Mouse (Mus musculus): ENCODE data around the gene Scn5a. TPM values are rescaled to one million over a fixed set of nuclear protein-coding genes. Genes with fewer than 3 reads are reported as not detected.

Scn5a gene
- total and polyA plus RNA-seq, 2 experiments from 2014 or later, result 0.38 to 1.2 TPM

GRCm38 (mm10) chr9:119563617-119564016 is 15.2 kb downstream of the Scn5a start:
- H3K9me3 ChIP-seq (ENCODE audit: low read length), result no peaks in the 10 kb centered on the region
- DNase-seq (ENCODE audit: low spot score) (peak; percentile 8), ATAC-seq (ENCODE audit: low FRiP score) (no peak)
- H3K4me1 ChIP-seq (ENCODE audit: insufficient read depth, low read length), result no peaks in the 10 kb centered on the region
- WGBS, result 68% methylated on average over 6 of the region's 6 CpGs
- H3K27me3 ChIP-seq (ENCODE audit: insufficient read depth, low read length), result peaks cover 66% of the 10 kb centered on the region
- no peak overlapping the region for H3K27ac ChIP-seq (ENCODE audit: low read depth, low read length)
- H3K4me2 ChIP-seq (ENCODE audit: low read depth, low read length, poor library complexity, severe bottlenecking), result no peak overlapping the region
- H3K36me3 ChIP-seq (ENCODE audit: insufficient read depth, low read length), result no peaks in the 10 kb centered on the region
- H3K9ac ChIP-seq (replicated peaks; ENCODE audit: low read length, poor library complexity, severe bottlenecking), result no peak overlapping the region
- TF ChIP-seq CTCF (IDR thresholded peaks at IDR 0.05), result no peak
- no peak overlapping the region for H3K4me3 ChIP-seq (ENCODE audit: low read depth, low read length)

GRCm38 (mm10) chr9:119562256-119562655 is 16.6 kb downstream of the Scn5a start:
- Histone ChIP-seq H3K4me1 (ENCODE audit: insufficient read depth, low read length) (no peaks in the 10 kb centered on the region), H3K4me3 (ENCODE audit: low read depth, low read length) (no peak overlapping the region), H3K27ac (ENCODE audit: low read depth, low read length) (no peak overlapping the region), H3K27me3 (ENCODE audit: insufficient read depth, low read length) (peaks cover 61% of the 10 kb centered on the region), H3K4me2 (ENCODE audit: low read depth, low read length, poor library complexity, severe bottlenecking) (no peak overlapping the region), H3K36me3 (ENCODE audit: insufficient read depth, low read length) (no peaks in the 10 kb centered on the region), H3K9me3 (ENCODE audit: low read length) (no peaks in the 10 kb centered on the region), H3K9ac (replicated peaks; ENCODE audit: low read length, poor library complexity, severe bottlenecking) (no peak overlapping the region)
- ATAC-seq (ENCODE audit: low FRiP score), result no peak
- no peak for TF ChIP-seq CTCF (IDR thresholded peaks at IDR 0.05)
- DNase-seq (ENCODE audit: low spot score), result no peak
- WGBS, result 53% methylated on average over 12 of the region's 12 CpGs

GRCm38 (mm10) chr9:119561746-119562145 is 17.1 kb downstream of the Scn5a start:
- WGBS, result 56% methylated on average over 8 of the region's 8 CpGs
- Histone ChIP-seq H3K4me1 (ENCODE audit: insufficient read depth, low read length) (no peaks in the 10 kb centered on the region), H3K9ac (replicated peaks; ENCODE audit: low read length, poor library complexity, severe bottlenecking) (no peak overlapping the region), H3K36me3 (ENCODE audit: insufficient read depth, low read length) (no peaks in the 10 kb centered on the region), H3K27ac (ENCODE audit: low read depth, low read length) (no peak overlapping the region), H3K9me3 (ENCODE audit: low read length) (no peaks in the 10 kb centered on the region), H3K4me3 (ENCODE audit: low read depth, low read length) (no peak overlapping the region), H3K27me3 (ENCODE audit: insufficient read depth, low read length) (peaks cover 56% of the 10 kb centered on the region), H3K4me2 (ENCODE audit: low read depth, low read length, poor library complexity, severe bottlenecking) (no peak overlapping the region)
- no peak for TF ChIP-seq CTCF (IDR thresholded peaks at IDR 0.05)
- no peak for ATAC-seq (ENCODE audit: low FRiP score)
- DNase-seq (ENCODE audit: low spot score), result peak; percentile 14

- peaks cover 52% of the 10 kb centered on the region for H3K27me3 ChIP-seq (ENCODE audit: insufficient read depth, low read length)
Measured at GRCm38 (mm10) chr9:119559537-119560276, 19.1 kb downstream of the Scn5a start.

GRCm38 (mm10) chr9:119558119-119558854 is 20.5 kb downstream of the Scn5a start:
- DNase-seq (ENCODE audit: low spot score) (peak; percentile 15), ATAC-seq (ENCODE audit: low FRiP score) (no peak)
- Histone ChIP-seq H3K4me2 (ENCODE audit: low read depth, low read length, poor library complexity, severe bottlenecking) (no peak overlapping the region), H3K9me3 (ENCODE audit: low read length) (no peaks in the 10 kb centered on the region), H3K27ac (ENCODE audit: low read depth, low read length) (no peak overlapping the region), H3K36me3 (ENCODE audit: insufficient read depth, low read length) (no peaks in the 10 kb centered on the region), H3K9ac (replicated peaks; ENCODE audit: low read length, poor library complexity, severe bottlenecking) (no peak overlapping the region), H3K4me3 (ENCODE audit: low read depth, low read length) (no peak overlapping the region), H3K27me3 (ENCODE audit: insufficient read depth, low read length) (peaks cover 45% of the 10 kb centered on the region), H3K4me1 (ENCODE audit: insufficient read depth, low read length) (no peaks in the 10 kb centered on the region)
- WGBS, result 19% methylated on average over 12 of the region's 12 CpGs
- peak; percentile 78 for TF ChIP-seq CTCF (IDR thresholded peaks at IDR 0.05)

More at GRCm38 (mm10) chr9:119559537-119560276, 19.1 kb downstream of the Scn5a start:
- H3K4me1 ChIP-seq (ENCODE audit: insufficient read depth, low read length), result no peaks in the 10 kb centered on the region
- no peak overlapping the region for H3K27ac ChIP-seq (ENCODE audit: low read depth, low read length)
- 77% methylated on average over 16 of the region's 16 CpGs for WGBS
- H3K9ac ChIP-seq (replicated peaks; ENCODE audit: low read length, poor library complexity, severe bottlenecking), result no peak overlapping the region
- no peak for TF ChIP-seq CTCF (IDR thresholded peaks at IDR 0.05)
- no peaks in the 10 kb centered on the region for H3K9me3 ChIP-seq (ENCODE audit: low read length)
- no peak for DNase-seq (ENCODE audit: low spot score)
- no peak overlapping the region for H3K4me2 ChIP-seq (ENCODE audit: low read depth, low read length, poor library complexity, severe bottlenecking)
- H3K4me3 ChIP-seq (ENCODE audit: low read depth, low read length), result no peak overlapping the region
- ATAC-seq (ENCODE audit: low FRiP score), result no peak
- H3K36me3 ChIP-seq (ENCODE audit: insufficient read depth, low read length), result no peaks in the 10 kb centered on the region

- Histone ChIP-seq H3K9ac (replicated peaks; ENCODE audit: low read length, poor library complexity, severe bottlenecking) (no peak overlapping the region), H3K27ac (ENCODE audit: low read depth, low read length) (no peak overlapping the region), H3K4me3 (ENCODE audit: low read depth, low read length) (no peak overlapping the region), H3K9me3 (ENCODE audit: low read length) (no peaks in the 10 kb centered on the region), H3K27me3 (ENCODE audit: insufficient read depth, low read length) (peaks cover 38% of the 10 kb centered on the region), H3K36me3 (ENCODE audit: insufficient read depth, low read length) (no peaks in the 10 kb centered on the region), H3K4me1 (ENCODE audit: insufficient read depth, low read length) (no peaks in the 10 kb centered on the region), H3K4me2 (ENCODE audit: low read depth, low read length, poor library complexity, severe bottlenecking) (no peak overlapping the region)
- WGBS, result 84% methylated on average over 3 of the region's 3 CpGs
- ATAC-seq (ENCODE audit: low FRiP score), result no peak
- DNase-seq (ENCODE audit: low spot score), result no peak
- no peak for TF ChIP-seq CTCF (IDR thresholded peaks at IDR 0.05)
Measured at GRCm38 (mm10) chr9:119556043-119556442, 22.8 kb downstream of the Scn5a start.

Data from midbrain, postnatal 0 days (tissue).